Mouse (Mus musculus) heart, postnatal 0 days (tissue): ENCODE measurements around the gene Endou. TPM values are rescaled to one million over a fixed set of nuclear protein-coding genes. Genes with fewer than 3 reads are reported as not detected.

Experiments
- ATAC-seq: fragments of 200-750 bp; cut with Nextera tagmentation; 2 replicates; pipeline ENCODE4 v1.8.0; 2017; ENCODE audit warnings: low read depth, moderate number of reproducible peaks, moderate library complexity; ENCODE audit not compliant: insufficient read depth
- DNase-seq: peaks from one replicate; pipeline ENCODE4 v3.0.0-alpha.2; 2016; ENCODE audit warnings: low spot score
- H3K27ac ChIP-seq: fragments of 300-500 bp; sonication (generic); 2 replicates; pipeline ENCODE4 v1.5.1; 2014; ENCODE audit warnings: low read depth, mild to moderate bottlenecking
- H3K27me3 ChIP-seq: fragments of 300-500 bp; sonication (generic); 2 replicates; pipeline ENCODE4 v1.6.1; 2014; ENCODE audit warnings: low read length, mixed read lengths; ENCODE audit not compliant: control insufficient read depth, insufficient read depth
- H3K36me3 ChIP-seq: fragments of 300-500 bp; sonication (generic); replicated peaks from 2 replicates; pipeline ENCODE4 v1.6.1; 2014; ENCODE audit warnings: low read length, mixed read lengths; ENCODE audit not compliant: control insufficient read depth, insufficient read depth
- H3K4me1 ChIP-seq: fragments of 300-500 bp; sonication (generic); 2 replicates; pipeline ENCODE4 v1.6.1; 2014; ENCODE audit warnings: antibody characterized with exemption; ENCODE audit not compliant: control insufficient read depth, insufficient read depth
- H3K4me2 ChIP-seq: fragments of 300-500 bp; sonication (generic); 2 replicates; pipeline ENCODE4 v1.6.1; 2014; ENCODE audit warnings: low read depth, mild to moderate bottlenecking, low read length, moderate library complexity
- H3K4me3 ChIP-seq: fragments of 300-500 bp; sonication (generic); 2 replicates; pipeline ENCODE4 v1.5.1; 2014; ENCODE audit warnings: low read depth, low read length
- H3K9ac ChIP-seq: fragments of 300-500 bp; sonication (generic); replicated peaks from 2 replicates; pipeline ENCODE4 v1.6.1; 2014; ENCODE audit warnings: low read depth, low read length, mixed read lengths
- H3K9me3 ChIP-seq: fragments of 300-500 bp; sonication (generic); replicated peaks from 2 replicates; pipeline ENCODE4 v1.6.1; 2016; ENCODE audit warnings: low read length; ENCODE audit not compliant: control insufficient read depth
- CTCF ChIP-seq: IDR thresholded peaks from 2 replicates; pipeline ENCODE4 v1.5.1; 2016; ENCODE audit warnings: antibody characterized with exemption, control low read depth, low read depth
- EP300 ChIP-seq: IDR thresholded peaks from 2 replicates; pipeline ENCODE4 v1.6.1; 2016; ENCODE audit warnings: antibody characterized with exemption, low read depth
- WGBS: fragments of 180-500 bp; shearing (Covaris S2); extraction: QIAGEN DNeasy Blood & Tissue Kit; methylation state at CpG from one replicate; pipeline ENCODE4 v1.1.7; 2014; 5-methylcytosine and 5-hydroxymethylcytosine counted together
- polyA plus RNA-seq: library from polyadenylated mRNA; unstranded; fragments of >200 nt; fragmentation: Nextera tagmentation; extraction: Ambion mirVana; gene quantifications from 2 replicates; pipeline ENCODE4 v1.2.1, GENCODE M21; 2015
- total RNA-seq: library from RNA; depleted of rRNA; stranded (reverse); fragments of >200 nt; gene quantifications from 2 replicates; pipeline ENCODE4 v1.2.3, GENCODE M21; 2014; ENCODE audit warnings: low replicate concordance

Endou gene
- total and polyA plus RNA-seq, 2 experiments from 2014 or later: 0.95 to 5.6 TPM

DNA sequence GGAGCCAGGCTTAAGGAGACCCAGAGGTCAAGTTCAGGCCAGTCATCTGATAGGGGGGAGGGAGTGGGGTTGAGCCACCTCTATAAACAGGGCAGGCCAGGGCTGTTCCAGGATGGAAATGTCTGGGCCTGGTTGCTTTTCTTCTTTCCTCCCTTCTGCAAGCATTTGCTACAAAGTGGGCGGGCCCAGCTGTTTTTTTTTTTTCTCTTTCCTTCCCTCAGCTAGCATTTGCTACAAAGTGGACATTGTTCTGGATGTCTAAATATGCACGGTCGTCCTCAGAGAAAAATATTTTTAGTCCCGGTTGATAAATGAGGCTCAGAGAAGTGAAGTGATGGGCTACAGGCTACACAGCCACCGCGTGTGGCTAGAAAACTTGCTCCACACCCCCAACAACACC is 23.3 kb upstream of the Endou start:
- DNase-seq (no peak), ATAC-seq (no peak)
- 19% methylated on average over 6 of the region's 6 CpGs for WGBS
- no peaks in the 10 kb centered on the region for H3K27me3 ChIP-seq
- H3K9ac ChIP-seq: no peak overlapping the region
- H3K4me3 ChIP-seq: no peak overlapping the region
- H3K4me2 ChIP-seq: no peak overlapping the region
- H3K9me3 ChIP-seq: no peaks in the 10 kb centered on the region
- peaks cover 36% of the 10 kb centered on the region for H3K4me1 ChIP-seq
- TF ChIP-seq CTCF: no peak
- no peak for TF ChIP-seq EP300
- peaks cover 35% of the 10 kb centered on the region for H3K36me3 ChIP-seq
- no peak overlapping the region for H3K27ac ChIP-seq

DNA sequence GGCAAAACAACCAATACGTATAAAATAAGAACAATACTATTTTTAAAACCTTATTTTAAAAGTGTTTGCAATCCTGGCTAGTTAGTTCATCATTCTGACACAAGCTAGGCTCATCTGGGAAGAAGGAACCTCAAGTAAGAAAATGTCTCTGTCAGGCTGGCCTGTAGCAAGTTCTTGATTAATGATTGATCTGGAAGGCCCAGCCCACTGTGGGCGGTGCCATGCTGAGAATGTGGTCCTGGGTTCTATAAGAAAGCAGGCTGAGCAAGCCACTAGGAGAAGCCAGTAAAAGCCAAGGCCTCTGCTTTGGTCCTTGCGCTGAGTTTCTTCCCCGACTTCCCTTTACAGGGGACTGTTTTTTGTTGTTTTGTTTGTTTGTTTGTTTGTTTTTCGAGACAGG is 21.4 kb upstream of the Endou start:
- WGBS: 93% methylated on average over 5 of the region's 5 CpGs
- no peak for DNase-seq
- no peak for ATAC-seq
- Histone ChIP-seq H3K9me3 (no peaks in the 10 kb centered on the region), H3K36me3 (peaks cover 18% of the 10 kb centered on the region; the same call in 1 of the 2 replicates), H3K9ac (no peak overlapping the region), H3K27me3 (no peaks in the 10 kb centered on the region), H3K27ac (no peak overlapping the region), H3K4me3 (no peak overlapping the region), H3K4me1 (peaks cover 39% of the 10 kb centered on the region), H3K4me2 (no peak overlapping the region)
- TF ChIP-seq CTCF (no peak), EP300 (no peak)

- ATAC-seq: no peak
- DNase-seq: no peak
- H3K36me3 ChIP-seq: peaks cover 17% of the 10 kb centered on the region
- H3K4me1 ChIP-seq: peaks cover 39% of the 10 kb centered on the region
- H3K9ac ChIP-seq: no peak overlapping the region
- TF ChIP-seq CTCF (peak; percentile 37), EP300 (no peak)
- no peaks in the 10 kb centered on the region for H3K27me3 ChIP-seq
- 0 out of 2 replicates have a peak overlapping the region, but pooled peaks have one; percentile 31 for H3K27ac ChIP-seq
- H3K4me2 ChIP-seq: no peak overlapping the region
- 34% methylated on average over 2 of the region's 2 CpGs for WGBS
- no peak overlapping the region for H3K4me3 ChIP-seq
- H3K9me3 ChIP-seq: no peaks in the 10 kb centered on the region
Observed at GRCm38 (mm10) chr15:97751676-97752075, 20.5 kb upstream of the Endou start.

- H3K27ac ChIP-seq: peak overlapping the region; percentile 28; the same call in 1 of the 2 replicates
- H3K4me3 ChIP-seq: no peak overlapping the region
- ATAC-seq: peak; percentile 82
- H3K4me2 ChIP-seq: no peak overlapping the region; the same call in 1 of the 2 replicates
- no peak overlapping the region for H3K9ac ChIP-seq
- peaks cover 12% of the 10 kb centered on the region for H3K36me3 ChIP-seq
- no peaks in the 10 kb centered on the region for H3K9me3 ChIP-seq
- H3K4me1 ChIP-seq: peaks cover 40% of the 10 kb centered on the region
- WGBS: 3% methylated on average over 12 of the region's 12 CpGs
- DNase-seq: peak; percentile 72
- H3K27me3 ChIP-seq: no peaks in the 10 kb centered on the region
- TF ChIP-seq CTCF (no peak), EP300 (no peak)
Observed at GRCm38 (mm10) chr15:97750697-97751096, 19.6 kb upstream of the Endou start.

DNA sequence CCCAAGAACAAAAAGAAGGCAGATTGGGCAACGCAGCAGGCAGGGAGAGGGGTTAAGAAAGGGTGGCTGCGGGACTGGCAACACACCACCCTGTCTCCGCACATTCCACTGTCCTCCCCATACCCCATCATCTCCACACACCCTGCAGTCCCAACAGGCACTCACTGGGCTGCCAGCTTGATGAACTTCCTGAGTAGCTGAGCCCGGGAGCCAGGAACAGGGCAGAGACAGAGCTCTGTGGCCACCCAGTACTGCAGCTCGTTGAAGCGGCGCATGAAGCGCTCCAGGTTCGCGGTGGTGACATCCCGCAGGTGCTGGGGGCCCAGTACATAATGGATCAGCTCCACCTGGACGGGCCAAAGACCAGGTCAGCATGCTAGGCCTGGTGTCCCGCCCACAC is 18.7 kb upstream of the Endou start:
- peaks cover 12% of the 10 kb centered on the region for H3K36me3 ChIP-seq

DNA sequence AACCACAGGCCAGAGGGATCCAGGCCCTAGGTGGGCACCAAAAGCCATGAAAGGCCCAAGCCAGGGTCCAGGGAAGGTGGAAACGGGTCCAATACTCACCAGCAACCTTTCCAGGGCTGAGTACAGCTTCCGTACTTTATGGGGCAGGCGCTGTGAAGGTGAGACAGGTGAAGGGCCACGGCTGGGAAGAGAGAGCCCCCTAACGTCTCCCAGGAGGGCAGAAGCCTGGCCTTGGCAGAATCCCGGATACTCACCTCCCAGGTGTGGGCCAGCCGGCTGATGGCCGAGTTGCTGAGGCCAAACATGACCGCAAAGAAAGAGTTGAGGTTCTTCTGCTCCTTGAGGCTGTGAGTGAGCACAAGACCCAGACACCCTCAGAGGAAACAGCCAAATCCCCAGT is 18.3 kb upstream of the Endou start:
- H3K27me3 ChIP-seq: no peaks in the 10 kb centered on the region
- no peak for ATAC-seq
- no peak for DNase-seq
- H3K4me2 ChIP-seq: peak overlapping the region; percentile 2; the same call in 1 of the 2 replicates
- H3K9ac ChIP-seq: no peak overlapping the region; the same call in 1 of the 2 replicates
- no peak overlapping the region for H3K27ac ChIP-seq
- TF ChIP-seq EP300 (no peak), CTCF (no peak)
- peaks cover 38% of the 10 kb centered on the region for H3K4me1 ChIP-seq
- 95% methylated on average over 9 of the region's 9 CpGs for WGBS
- H3K36me3 ChIP-seq: peaks cover 12% of the 10 kb centered on the region
- no peak overlapping the region for H3K4me3 ChIP-seq
- H3K9me3 ChIP-seq: no peaks in the 10 kb centered on the region

More for the DNA sequence above, 18.7 kb upstream of the Endou start:
- peak overlapping the region; percentile 2; the same call in 1 of the 2 replicates for H3K4me2 ChIP-seq
- H3K9me3 ChIP-seq: no peaks in the 10 kb centered on the region
- DNase-seq (no peak), ATAC-seq (no peak)
- H3K9ac ChIP-seq: no peak overlapping the region
- no peaks in the 10 kb centered on the region for H3K27me3 ChIP-seq
- H3K4me3 ChIP-seq: no peak overlapping the region
- peaks cover 43% of the 10 kb centered on the region for H3K4me1 ChIP-seq
- TF ChIP-seq CTCF (no peak), EP300 (no peak)
- WGBS: 79% methylated on average over 13 of the region's 13 CpGs
- no peak overlapping the region for H3K27ac ChIP-seq
